Mouse (Mus musculus): ENCODE results near the gene Selplg. TPM values are rescaled to one million over a fixed set of nuclear protein-coding genes. Genes with fewer than 3 reads are reported as not detected.
A peak's percentile ranks its signal among the peaks of the same experiment; 100 is the strongest.

The Selplg gene
- total and polyA plus RNA-seq, 2 experiments from 2014 or later, result 1.1 to 1.8 TPM

DNA sequence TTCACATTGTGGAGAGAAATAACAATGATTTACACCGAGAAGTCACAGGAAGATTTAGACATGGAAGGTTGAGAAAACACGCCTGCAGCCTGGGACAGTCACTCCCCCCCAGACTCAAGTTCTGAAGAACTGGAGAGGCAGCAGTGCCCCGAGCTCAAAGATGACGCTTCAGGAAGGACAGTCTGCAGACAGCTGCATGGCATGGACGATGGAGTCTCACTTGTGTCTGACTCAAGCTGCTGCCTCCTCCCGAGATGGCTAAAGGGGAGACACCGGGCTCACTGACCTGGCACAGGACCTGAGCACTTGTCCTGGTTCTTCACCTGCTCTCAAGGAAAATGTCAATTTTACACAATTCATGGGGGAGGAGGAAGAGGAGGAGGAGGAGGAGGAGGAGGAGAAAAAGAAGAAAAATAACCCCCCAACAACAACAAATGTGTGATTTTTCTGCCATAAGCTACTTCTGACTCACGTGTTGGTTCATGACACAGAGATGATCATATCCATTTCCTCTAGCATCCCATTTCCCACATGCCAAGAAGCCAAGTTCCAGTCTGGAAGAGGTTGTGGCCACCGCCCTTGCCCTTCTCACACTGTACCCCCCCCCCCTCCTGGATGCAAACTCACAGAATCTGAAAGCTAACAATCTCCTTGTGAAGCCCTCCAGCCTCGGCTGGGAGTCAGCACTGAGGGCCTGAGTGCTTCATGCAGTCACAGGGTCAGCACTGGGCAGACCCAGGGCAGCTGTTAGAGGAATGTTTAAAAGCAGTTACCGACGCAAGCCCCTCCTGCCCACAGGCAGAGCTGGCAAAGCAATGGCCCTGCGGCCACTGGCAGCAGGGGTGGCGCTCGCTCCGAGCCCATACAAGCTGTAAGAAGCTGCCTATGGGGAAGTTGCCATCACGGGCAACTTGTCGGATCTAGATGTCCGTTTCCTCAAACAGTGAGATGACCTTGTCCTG, 41.9 kb upstream of the Selplg start:
- Histone ChIP-seq H3K27ac (ENCODE audit: low read depth, low read length) (peak overlapping the region; percentile 96), H3K27me3 (ENCODE audit: insufficient read depth, low read length) (no peaks in the 10 kb centered on the region), H3K4me2 (ENCODE audit: low read depth) (peak overlapping the region; percentile 28; the same call in 1 of the 2 replicates), H3K9me3 (ENCODE audit: low read length) (no peaks in the 10 kb centered on the region), H3K4me3 (ENCODE audit: low read depth, low read length) (no peak overlapping the region), H3K36me3 (ENCODE audit: insufficient read depth) (peaks cover 18% of the 10 kb centered on the region), H3K9ac (peak overlapping the region; percentile 44), H3K4me1 (ENCODE audit: insufficient read depth) (peaks cover 47% of the 10 kb centered on the region)
- 39% methylated on average over 19 of the region's 19 CpGs for WGBS
- ATAC-seq (no peak), DNase-seq (no peak)
- TF ChIP-seq CTCF (IDR thresholded peaks at IDR 0.05; ENCODE audit: low read depth), result no peak

DNA sequence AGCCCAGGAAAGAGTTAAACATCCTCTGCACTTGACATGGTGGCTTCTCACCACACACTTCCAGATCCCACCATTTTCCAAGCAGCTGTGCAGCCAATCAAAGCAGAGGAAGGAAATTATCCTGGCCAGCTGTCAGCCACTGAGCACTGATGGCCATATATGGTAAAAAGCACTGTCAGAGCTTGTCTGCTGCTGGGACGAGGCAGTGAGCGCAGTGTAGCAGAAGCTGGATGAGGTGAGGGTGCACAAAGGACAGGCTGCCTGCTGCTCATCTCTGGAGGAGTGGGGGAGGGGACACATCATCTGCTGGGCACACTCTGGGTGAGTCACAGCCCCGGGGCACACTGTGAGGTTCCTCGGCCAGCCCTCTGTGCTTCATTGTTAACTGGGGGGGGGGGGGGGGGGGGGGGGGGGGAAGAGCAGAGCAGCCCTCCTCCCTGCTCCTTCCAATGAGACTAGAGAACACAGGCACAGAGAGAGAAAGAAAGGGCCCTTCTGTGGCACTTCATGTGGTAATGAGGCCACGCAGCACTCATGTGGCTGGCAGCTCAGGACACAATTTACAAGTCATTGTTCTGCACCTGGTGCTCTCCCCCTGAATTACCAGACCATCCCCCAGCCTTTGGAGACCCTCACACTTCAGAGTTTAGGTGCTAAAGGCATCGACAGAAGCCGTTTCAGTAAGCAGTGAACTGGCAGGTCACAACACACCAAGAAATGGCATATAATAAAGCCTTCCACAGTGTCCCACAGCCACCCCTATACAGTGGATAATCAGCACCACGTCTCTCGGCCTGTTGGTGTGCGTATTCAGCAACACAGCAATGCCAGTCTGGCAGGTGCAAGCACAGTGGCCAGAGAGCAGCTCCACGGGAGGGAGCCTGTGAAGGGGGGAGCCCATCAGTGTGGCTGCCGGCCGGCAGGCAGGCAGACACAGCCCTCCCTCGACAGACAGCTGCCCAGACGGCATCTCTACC, 40.8 kb upstream of the Selplg start:
- Histone ChIP-seq H3K27ac (ENCODE audit: low read depth, low read length) (peak overlapping the region; percentile 96), H3K36me3 (ENCODE audit: insufficient read depth) (peaks cover 11% of the 10 kb centered on the region; the same call in 1 of the 2 replicates), H3K9me3 (ENCODE audit: low read length) (no peaks in the 10 kb centered on the region), H3K9ac (peak overlapping the region; percentile 44), H3K4me1 (ENCODE audit: insufficient read depth) (peaks cover 51% of the 10 kb centered on the region), H3K27me3 (ENCODE audit: insufficient read depth, low read length) (no peaks in the 10 kb centered on the region), H3K4me3 (ENCODE audit: low read depth, low read length) (no peak overlapping the region), H3K4me2 (ENCODE audit: low read depth) (peak overlapping the region; percentile 28; the same call in 1 of the 2 replicates)
- 2% methylated on average over 13 of the region's 15 CpGs for WGBS
- peak; percentile 92 for ATAC-seq
- DNase-seq, result peak; percentile 86
- no peak for TF ChIP-seq CTCF (IDR thresholded peaks at IDR 0.05; ENCODE audit: low read depth)

DNA sequence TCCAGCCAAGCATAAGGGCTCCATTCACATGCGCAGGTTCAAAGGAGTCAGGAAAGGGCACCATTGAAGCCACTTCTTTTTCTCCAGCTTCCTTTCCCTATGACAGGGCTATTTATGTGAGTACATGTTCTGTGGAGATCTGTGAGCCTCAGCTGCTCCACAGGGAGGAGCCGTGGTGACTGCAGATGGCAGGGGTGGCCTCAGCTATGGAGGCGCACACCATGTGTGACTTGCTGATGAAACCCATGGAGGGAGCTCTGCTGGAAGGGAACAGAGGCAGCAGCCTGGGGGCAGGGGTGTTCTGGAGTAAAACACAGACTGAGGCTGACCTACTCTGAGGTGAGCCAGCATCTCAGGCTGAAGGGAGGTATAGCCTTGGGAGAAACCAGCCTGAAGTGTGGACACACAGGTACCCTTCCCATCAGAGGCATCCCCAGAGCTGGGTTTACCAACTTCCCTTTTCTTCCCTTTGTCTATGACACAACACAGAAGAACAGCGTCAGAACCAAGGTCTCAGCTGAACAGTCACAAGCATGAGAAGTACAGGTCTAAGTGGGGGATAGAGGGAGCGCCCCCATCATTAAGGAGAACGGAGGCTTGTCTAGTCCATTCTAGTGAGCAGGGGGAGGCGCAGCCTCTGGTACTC, 39.6 kb upstream of the Selplg start:
- peaks cover 51% of the 10 kb centered on the region for H3K4me1 ChIP-seq (ENCODE audit: insufficient read depth)
- ATAC-seq, result no peak
- no peak; the same call in 1 of the 2 replicates for TF ChIP-seq CTCF (IDR thresholded peaks at IDR 0.05; ENCODE audit: low read depth)
- H3K4me2 ChIP-seq (ENCODE audit: low read depth), result no peak overlapping the region
- peak overlapping the region; percentile 96 for H3K27ac ChIP-seq (ENCODE audit: low read depth, low read length)
- H3K36me3 ChIP-seq (ENCODE audit: insufficient read depth), result peaks cover 11% of the 10 kb centered on the region; the same call in 1 of the 2 replicates
- no peak for DNase-seq
- WGBS, result 61% methylated on average over 7 of the region's 7 CpGs
- H3K4me3 ChIP-seq (ENCODE audit: low read depth, low read length), result no peak overlapping the region
- H3K9me3 ChIP-seq (ENCODE audit: low read length), result no peaks in the 10 kb centered on the region
- no peak overlapping the region for H3K9ac ChIP-seq
- H3K27me3 ChIP-seq (ENCODE audit: insufficient read depth, low read length), result no peaks in the 10 kb centered on the region

DNA sequence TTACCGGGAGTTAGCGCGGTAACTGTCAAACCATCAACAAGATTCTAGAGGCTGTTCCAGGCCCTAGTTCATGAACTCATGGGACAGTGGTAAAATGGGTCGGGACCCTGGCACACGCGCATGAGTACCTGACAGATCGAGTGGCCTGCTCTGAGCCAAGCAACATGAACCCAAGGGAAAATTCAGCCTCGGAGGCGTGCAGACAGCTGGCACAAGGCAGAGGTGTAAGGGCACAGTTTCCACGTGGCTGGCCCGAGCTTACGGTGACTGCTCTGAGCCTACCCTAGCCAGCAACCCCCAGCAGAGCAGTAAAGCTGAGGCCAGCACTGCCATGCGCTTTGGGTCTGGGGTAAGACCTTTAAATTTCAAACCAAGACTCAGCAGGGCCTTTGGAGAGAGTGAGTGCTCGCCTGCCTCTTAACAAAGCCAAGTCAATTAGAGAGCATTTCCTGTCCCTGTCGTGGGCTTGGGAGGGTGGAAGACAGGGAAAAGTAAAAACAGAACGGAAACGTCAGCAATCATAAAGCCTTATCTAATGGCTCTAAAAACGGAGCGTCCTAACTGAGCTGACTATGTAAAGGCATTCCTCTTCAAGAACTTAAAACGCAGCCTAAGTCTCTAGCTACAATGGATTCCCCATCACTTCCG, 38.1 kb upstream of the Selplg start:
- Histone ChIP-seq H3K4me2 (ENCODE audit: low read depth) (no peak overlapping the region), H3K4me1 (ENCODE audit: insufficient read depth) (peaks cover 51% of the 10 kb centered on the region), H3K9me3 (ENCODE audit: low read length) (no peaks in the 10 kb centered on the region), H3K4me3 (ENCODE audit: low read depth, low read length) (no peak overlapping the region), H3K36me3 (ENCODE audit: insufficient read depth) (peaks cover 11% of the 10 kb centered on the region; the same call in 1 of the 2 replicates), H3K9ac (no peak overlapping the region), H3K27me3 (ENCODE audit: insufficient read depth, low read length) (no peaks in the 10 kb centered on the region), H3K27ac (ENCODE audit: low read depth, low read length) (0 out of 2 replicates have a peak overlapping the region, but pooled peaks have one; percentile 29)
- TF ChIP-seq CTCF (IDR thresholded peaks at IDR 0.05; ENCODE audit: low read depth), result no peak
- WGBS, result 31% methylated on average over 21 of the region's 21 CpGs
- DNase-seq (no peak), ATAC-seq (no peak)

DNA sequence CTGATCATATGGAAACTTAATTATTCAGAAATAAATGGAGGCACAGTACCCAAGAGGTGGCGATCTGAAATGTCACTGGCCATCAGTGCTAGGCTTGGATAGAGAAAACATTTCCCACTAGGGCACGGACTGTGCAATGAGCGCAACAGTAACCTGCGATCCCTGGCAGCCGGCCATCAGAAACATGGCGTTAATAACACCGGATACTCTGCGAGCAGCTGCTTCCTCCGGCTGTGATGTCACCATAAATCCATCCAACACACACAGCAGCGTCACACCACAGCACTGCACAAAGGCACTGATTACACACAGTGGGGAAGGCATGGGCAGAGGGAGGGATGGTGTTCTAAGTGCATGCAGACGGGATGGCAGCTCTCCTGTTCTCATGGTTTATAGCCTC, 36.7 kb upstream of the Selplg start:
- no peak for TF ChIP-seq CTCF (IDR thresholded peaks at IDR 0.05; ENCODE audit: low read depth)
- no peaks in the 10 kb centered on the region for H3K27me3 ChIP-seq (ENCODE audit: insufficient read depth, low read length)
- peaks cover 42% of the 10 kb centered on the region for H3K4me1 ChIP-seq (ENCODE audit: insufficient read depth)
- ATAC-seq, result no peak
- no peak overlapping the region for H3K9ac ChIP-seq
- DNase-seq, result no peak
- H3K4me2 ChIP-seq (ENCODE audit: low read depth), result no peak overlapping the region
- no peak overlapping the region for H3K4me3 ChIP-seq (ENCODE audit: low read depth, low read length)
- H3K9me3 ChIP-seq (ENCODE audit: low read length), result no peaks in the 10 kb centered on the region
- peaks cover 9% of the 10 kb centered on the region; the same call in 1 of the 2 replicates for H3K36me3 ChIP-seq (ENCODE audit: insufficient read depth)
- 0 out of 2 replicates have a peak overlapping the region, but pooled peaks have one; percentile 29 for H3K27ac ChIP-seq (ENCODE audit: low read depth, low read length)
- WGBS, result 27% methylated on average over 11 of the region's 11 CpGs

DNA sequence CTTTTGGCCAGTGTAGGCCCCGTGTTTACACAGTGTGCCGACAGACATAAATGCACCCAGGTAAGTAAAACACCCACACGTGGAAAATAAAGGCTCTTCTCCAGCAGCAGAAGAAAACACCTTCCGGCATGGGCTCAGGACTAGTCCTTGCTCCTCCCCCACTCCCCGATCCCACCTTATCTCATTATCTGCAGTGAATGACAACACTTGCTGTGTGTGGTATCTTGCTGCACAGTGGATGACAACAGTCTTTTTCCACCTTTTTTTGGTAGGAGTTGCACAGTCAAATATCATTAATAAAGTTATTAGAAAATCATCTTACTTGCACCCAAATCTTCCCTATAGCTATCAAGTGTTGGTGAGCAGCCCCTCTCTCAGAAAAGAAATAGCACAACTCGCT, 32.5 kb upstream of the Selplg start:
- Histone ChIP-seq H3K4me2 (ENCODE audit: low read depth) (no peak overlapping the region), H3K36me3 (ENCODE audit: insufficient read depth) (peaks cover 19% of the 10 kb centered on the region), H3K27ac (ENCODE audit: low read depth, low read length) (no peak overlapping the region), H3K27me3 (ENCODE audit: insufficient read depth, low read length) (no peaks in the 10 kb centered on the region), H3K4me1 (ENCODE audit: insufficient read depth) (peaks cover 10% of the 10 kb centered on the region; the same call in 1 of the 2 replicates), H3K4me3 (ENCODE audit: low read depth, low read length) (no peak overlapping the region), H3K9ac (no peak overlapping the region), H3K9me3 (ENCODE audit: low read length) (no peaks in the 10 kb centered on the region)
- DNase-seq (no peak), ATAC-seq (no peak)
- WGBS, result 89% methylated on average over 6 of the region's 6 CpGs
- TF ChIP-seq CTCF (IDR thresholded peaks at IDR 0.05; ENCODE audit: low read depth), result no peak

Data from forebrain, postnatal 0 days (tissue).